Mouse (Mus musculus) adrenal gland, adult (tissue): ENCODE results near the gene Cetn3.

Experiments
- DNase-seq, 2 experiments: peaks; one replicate each; pipeline ENCODE4 v3.0.0; 2022 to 2023; ENCODE audit warnings: low spot score in 1 of 2; ENCODE audit not compliant: inconsistent age in 2 of 2

Gene Cetn3

GRCm38 (mm10) chr13:81803713-81804112, 20.8 kb downstream of the Cetn3 start:
- no peak for DNase-seq

DNA sequence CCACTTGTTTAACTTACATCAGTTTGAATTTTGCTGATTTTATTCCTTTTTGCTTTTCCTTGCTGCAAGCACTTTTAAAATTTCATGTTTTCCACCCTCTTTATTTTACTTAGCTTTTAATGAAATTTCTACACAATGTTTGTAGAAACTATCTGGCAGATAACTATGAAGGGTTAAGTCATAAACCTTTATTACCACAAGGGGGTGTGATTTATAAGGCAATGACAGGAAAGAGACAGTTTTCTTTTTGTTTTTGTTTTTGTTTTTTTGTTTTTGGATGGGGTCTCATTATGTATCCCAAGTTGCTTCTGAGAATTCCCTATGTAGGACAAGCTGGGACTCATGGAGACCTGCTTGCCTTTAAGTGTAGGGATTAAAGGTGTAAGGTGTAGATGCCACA, 39.9 kb downstream of the Cetn3 start:
- no peak for DNase-seq

GRCm38 (mm10) chr13:81824576-81825330, 41.9 kb downstream of the Cetn3 start:
- no peak for DNase-seq

GRCm38 (mm10) chr13:81828486-81828885, 45.6 kb downstream of the Cetn3 start:
- no peak for DNase-seq

DNA sequence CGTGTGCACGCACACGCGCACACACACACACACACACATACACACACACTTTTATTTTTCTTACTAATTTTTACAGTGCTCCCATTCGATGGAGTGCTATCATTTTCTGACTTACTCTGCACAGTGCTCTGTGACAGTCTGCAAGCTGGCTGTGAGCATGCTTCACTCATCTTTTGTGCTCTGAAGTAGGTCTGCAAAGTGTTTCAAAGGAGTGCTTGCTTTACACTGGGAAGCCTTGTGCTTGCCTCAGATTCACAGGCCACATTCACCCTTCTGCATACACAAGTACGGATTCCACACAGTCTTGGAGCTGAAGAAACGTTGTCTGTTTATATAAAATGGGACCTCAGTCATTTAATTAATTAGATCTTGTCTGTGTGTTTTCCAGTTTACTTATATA, 49.0 kb downstream of the Cetn3 start:
- DNase-seq, result no peak

GRCm38 (mm10) chr13:81836386-81837177, 53.7 kb downstream of the Cetn3 start:
- DNase-seq, result no peak

DNA sequence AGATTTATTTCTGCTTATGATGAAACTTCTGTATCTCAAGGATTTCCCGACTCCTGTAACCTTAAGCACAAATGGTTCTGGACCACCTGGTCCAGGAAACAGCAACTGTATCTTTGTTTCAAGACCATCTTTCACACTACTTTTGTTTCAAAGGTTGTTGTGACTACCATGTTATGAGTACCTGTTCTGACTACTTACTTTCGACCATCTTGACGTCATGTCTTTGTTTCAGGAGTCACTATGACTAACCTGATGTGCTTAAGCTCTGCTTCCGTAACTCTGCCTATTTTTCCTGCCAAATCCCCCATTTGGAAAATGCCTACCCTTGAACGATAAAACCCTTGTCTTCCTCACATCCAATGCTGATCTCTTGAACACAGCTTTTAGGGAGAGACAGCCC, 55.1 kb downstream of the Cetn3 start:
- DNase-seq, result no peak

DNA sequence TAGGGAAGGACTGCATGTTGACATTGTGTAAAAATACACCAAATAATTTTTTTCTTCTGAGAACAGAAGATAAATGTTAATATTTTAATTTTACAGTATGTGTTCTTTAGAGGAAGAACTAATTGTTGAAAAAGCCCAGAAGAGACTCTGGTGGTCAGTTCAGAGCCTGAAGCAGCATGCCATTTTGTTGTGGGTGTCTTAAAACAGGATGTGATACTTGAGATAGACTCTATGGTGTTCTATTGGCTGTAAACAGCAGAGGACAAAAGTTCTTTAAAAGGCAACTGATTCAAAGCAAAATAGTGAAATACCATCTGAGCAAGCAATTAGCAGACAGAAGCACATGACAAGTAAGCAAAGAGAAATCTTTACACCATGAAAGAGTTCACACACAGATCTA, 56.1 kb downstream of the Cetn3 start:
- no peak for DNase-seq

GRCm38 (mm10) chr13:81840246-81840645, 57.4 kb downstream of the Cetn3 start:
- no peak for DNase-seq

DNA sequence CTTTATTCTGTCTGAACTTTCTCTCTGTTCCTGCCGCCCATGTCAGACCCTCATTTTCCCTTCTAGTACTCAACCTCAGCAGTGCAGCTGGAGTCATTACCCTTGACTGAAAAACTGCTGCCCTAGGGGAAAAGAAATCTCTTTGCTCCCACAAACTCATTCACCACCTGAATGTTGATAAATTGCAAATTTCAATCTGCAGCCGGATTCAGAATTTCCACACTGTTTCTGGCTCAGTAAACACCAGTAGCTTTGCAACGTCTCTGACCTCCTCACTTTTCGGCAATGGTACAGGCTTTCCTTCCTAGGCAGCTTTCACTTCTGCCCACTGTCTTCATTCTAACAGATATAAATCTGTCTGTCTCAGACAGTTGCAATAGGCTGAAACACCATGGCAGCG, 57.8 kb downstream of the Cetn3 start:
- no peak for DNase-seq

- no peak for DNase-seq
Observed at GRCm38 (mm10) chr13:81842278-81842677, 59.4 kb downstream of the Cetn3 start.
